Mouse (Mus musculus) bone marrow, adult 2 months (tissue): ENCODE data around the gene Large2.

Experiments used
- CTCF ChIP-seq: fragments of 200-500 bp; IDR thresholded peaks from 2 replicates; pipeline ENCODE4 v1.5.1; 2011; ENCODE audit warnings: low read length, control low read depth; ENCODE audit not compliant: control insufficient read depth, insufficient read depth
- POLR2A ChIP-seq: fragments of 200-500 bp; IDR thresholded peaks from 2 replicates; pipeline ENCODE4 v1.6.1; 2011; ENCODE audit warnings: low read depth, mild to moderate bottlenecking, control low read depth, low read length, borderline replicate concordance; ENCODE audit not compliant: control insufficient read depth

DNA sequence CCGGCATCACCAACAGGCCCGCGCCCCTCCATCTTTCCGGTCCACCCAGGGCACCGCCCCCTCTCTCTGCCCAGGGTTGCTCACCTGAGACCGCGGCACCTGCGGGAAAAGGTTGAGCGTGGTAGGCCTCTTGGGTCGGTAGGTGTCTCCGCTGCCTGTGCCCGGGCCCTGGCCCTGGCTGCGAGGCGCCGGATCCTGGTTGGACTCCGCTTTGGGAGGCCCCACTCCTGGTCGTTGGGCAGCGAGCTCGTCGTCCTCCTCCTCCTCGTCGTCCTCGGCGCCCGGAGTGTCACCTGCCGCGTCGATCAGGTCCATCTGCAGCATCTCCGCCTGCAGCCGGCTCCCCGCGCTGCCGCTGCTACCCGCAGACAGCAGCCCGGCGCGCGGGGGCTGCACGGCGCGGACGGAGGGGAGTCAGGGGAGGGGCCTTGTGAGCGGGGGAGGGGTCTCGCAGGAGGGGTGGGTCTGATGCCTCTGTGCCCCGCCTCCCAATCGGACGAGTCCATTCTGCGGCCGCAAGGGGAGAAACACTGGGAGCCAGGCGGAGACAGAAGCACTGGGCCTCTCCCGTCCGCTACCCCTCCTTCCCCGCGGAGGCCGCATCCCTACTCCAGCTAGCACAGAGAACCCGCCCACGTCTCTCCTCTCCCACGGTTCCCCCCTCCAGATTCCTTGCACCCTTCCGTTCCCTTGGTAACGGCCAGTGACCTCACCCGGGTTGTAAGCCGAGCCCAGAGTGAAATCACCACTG, 14.4 kb upstream of the Large2 start:
- no peak for TF ChIP-seq CTCF
- no peak for TF ChIP-seq POLR2A
